Mouse (Mus musculus) C2C12 (cell line): ENCODE results near the gene Nebl. TPM values are rescaled to one million over a fixed set of nuclear protein-coding genes. Genes with fewer than 3 reads are reported as not detected.

Source experiments
- H3K27me3 ChIP-seq: one replicate; pipeline ENCODE4 v1.6.1; 2011; ENCODE audit not compliant: control insufficient read depth, insufficient read depth, insufficient read length
- H3K36me3 ChIP-seq: one replicate; pipeline ENCODE4 v1.6.1; 2011; ENCODE audit not compliant: control insufficient read depth, insufficient read depth
- H3K4me3 ChIP-seq: one replicate; pipeline ENCODE4 v1.5.1; 2011; ENCODE audit warnings: mild to moderate bottlenecking, control low read depth; ENCODE audit not compliant: poor library complexity, insufficient read depth, severe bottlenecking
- H3K79me2 ChIP-seq: one replicate; pipeline ENCODE4 v1.6.1; 2011; ENCODE audit not compliant: control insufficient read depth, insufficient read depth
- H3K79me3 ChIP-seq: one replicate; pipeline ENCODE4 v1.6.1; 2011; ENCODE audit warnings: low read depth, control low read depth
- H3ac ChIP-seq: one replicate; pipeline ENCODE3; 2011; ENCODE audit warnings: low read depth; ENCODE audit not compliant: control insufficient read depth, insufficient read length
- CEBPB ChIP-seq: IDR thresholded peaks from one replicate; pipeline ENCODE4 v1.6.1; 2011; ENCODE audit warnings: low read depth, mild to moderate bottlenecking, control low read depth, moderate library complexity
- CTCF ChIP-seq: IDR thresholded peaks from one replicate; pipeline ENCODE4 v1.5.1; 2011; ENCODE audit not compliant: control insufficient read depth, insufficient read depth, insufficient read length
- FOSL1 ChIP-seq: IDR thresholded peaks from one replicate; pipeline ENCODE4 v1.8.0; 2011; ENCODE audit warnings: mild to moderate bottlenecking, low read length; ENCODE audit not compliant: poor library complexity, insufficient read depth, severe bottlenecking
- MAX ChIP-seq: IDR thresholded peaks from one replicate; pipeline ENCODE4 v1.6.1; 2011; ENCODE audit warnings: mild to moderate bottlenecking, control low read depth
- MYOD1 ChIP-seq: IDR thresholded peaks from one replicate; pipeline ENCODE4 v1.6.1; 2011; ENCODE audit warnings: low read depth; ENCODE audit not compliant: control insufficient read depth, insufficient read length
- MYOG ChIP-seq: IDR thresholded peaks from one replicate; pipeline ENCODE4 v1.6.1; 2011; ENCODE audit not compliant: control insufficient read depth, insufficient read length; ENCODE audit errors: extremely low read depth
- USF1 ChIP-seq: IDR thresholded peaks from one replicate; pipeline ENCODE4 v1.6.1; 2011; ENCODE audit warnings: low read depth, mild to moderate bottlenecking, control low read depth, moderate library complexity
- polyA plus RNA-seq: library from polyadenylated mRNA; unstranded; fragments of >200 nt; fragmentation: generic; extraction: Trizol; gene quantifications from one replicate; pipeline ENCODE4 v1.2.1, GENCODE M21; 2012; ENCODE audit warnings: missing spikeins

The Nebl gene
- polyA plus RNA-seq, 1 experiment = 0.50 TPM

DNA sequence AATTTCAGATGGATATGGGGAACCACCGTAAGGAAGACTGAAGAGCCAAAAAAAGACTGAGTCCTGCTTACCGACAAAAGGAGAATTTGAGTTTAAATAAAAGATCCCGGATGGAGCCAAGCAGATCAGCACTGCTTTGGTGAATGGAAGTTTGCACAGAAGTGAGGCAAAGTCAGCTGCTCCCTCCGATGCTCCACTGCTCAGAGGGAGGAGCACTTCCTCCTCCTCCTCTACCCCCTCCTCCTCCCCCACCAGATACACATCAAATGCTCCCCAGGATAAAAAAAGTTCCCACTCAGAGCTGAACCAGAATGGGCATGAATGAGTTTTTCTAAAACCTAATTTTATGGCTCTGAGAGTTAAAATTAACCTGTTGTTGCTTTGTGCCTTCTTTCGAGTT is 73.1 kb downstream of the Nebl start:
- Histone ChIP-seq H3K79me2 (no peaks in the 10 kb centered on the region), H3K27me3 (peaks cover 4% of the 10 kb centered on the region), H3K4me3 (no peak overlapping the region), H3K36me3 (no peaks in the 10 kb centered on the region), H3ac (no peak overlapping the region), H3K79me3 (no peaks in the 10 kb centered on the region)
- TF ChIP-seq MAX (no peak), USF1 (no peak), MYOD1 (no peak)

DNA sequence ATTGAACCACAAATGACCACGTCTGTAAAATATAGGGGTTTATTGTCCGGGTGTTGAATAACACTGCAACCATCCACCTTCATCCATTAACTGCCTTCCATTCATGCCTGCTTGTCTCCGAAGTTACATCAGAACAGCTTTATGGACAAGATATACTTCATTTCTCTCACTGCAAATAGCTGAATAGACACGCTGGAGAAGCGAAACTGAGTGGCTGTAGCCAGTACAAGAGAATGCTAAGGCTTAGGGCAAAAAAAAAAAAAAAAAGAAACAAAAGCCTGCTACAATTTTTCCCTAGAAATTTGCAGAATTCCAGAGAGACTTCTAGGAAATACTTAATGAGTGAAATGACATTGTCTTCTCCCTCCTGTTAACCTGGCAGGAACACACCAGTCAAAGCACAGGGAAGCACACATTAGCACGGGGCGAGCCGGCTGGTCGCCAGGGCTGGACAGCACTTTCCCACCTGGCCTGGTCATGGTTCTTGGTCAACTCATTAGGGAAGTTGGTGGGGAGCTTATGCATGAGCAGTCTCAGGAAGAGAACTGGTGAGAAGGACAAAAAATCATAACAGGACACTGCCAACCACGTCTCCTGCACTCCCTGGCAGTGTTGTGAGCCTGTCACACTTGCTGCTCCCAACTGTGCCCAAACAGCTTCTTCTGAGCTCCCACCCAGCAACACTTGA is 81.0 kb downstream of the Nebl start:
- no peaks in the 10 kb centered on the region for H3K79me3 ChIP-seq
- H3K27me3 ChIP-seq = no peaks in the 10 kb centered on the region
- no peaks in the 10 kb centered on the region for H3K36me3 ChIP-seq
- no peaks in the 10 kb centered on the region for H3K79me2 ChIP-seq
- H3ac ChIP-seq = no peak overlapping the region
- TF ChIP-seq MYOG = no peak
- no peak for TF ChIP-seq CEBPB
- TF ChIP-seq CTCF = no peak
- TF ChIP-seq MAX = no peak
- TF ChIP-seq FOSL1 = no peak
- TF ChIP-seq MYOD1 = no peak
- no peak for TF ChIP-seq USF1
- no peak overlapping the region for H3K4me3 ChIP-seq

DNA sequence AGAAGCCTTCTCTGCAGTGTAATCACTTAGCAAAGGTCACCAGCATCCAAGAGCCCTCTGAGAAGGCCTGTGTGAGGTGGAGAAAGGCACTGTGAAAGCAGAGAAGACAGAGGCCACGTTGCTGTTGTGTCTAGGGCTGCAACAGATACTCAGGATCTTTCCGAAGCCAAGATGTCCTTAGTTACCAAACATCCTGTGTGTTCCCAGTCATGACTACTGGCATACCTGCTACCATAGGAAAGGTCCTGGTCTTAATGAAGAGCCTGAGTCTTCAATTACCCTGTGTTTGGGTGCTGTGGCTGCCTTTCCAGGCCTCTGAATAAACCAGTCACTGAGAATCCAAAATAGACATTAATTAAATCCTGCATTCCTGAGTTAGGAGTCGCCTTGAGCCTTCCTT is 81.5 kb downstream of the Nebl start:
- Histone ChIP-seq H3K79me2 (no peaks in the 10 kb centered on the region), H3K27me3 (no peaks in the 10 kb centered on the region), H3ac (no peak overlapping the region), H3K4me3 (no peak overlapping the region), H3K79me3 (no peaks in the 10 kb centered on the region), H3K36me3 (no peaks in the 10 kb centered on the region)
- TF ChIP-seq CEBPB (no peak), MAX (no peak), FOSL1 (no peak), MYOG (no peak), MYOD1 (no peak), USF1 (no peak)

- TF ChIP-seq CTCF = peak; percentile 79
- no peak for TF ChIP-seq CEBPB
- Histone ChIP-seq H3K36me3 (no peaks in the 10 kb centered on the region), H3ac (no peak overlapping the region), H3K79me3 (no peaks in the 10 kb centered on the region), H3K27me3 (no peaks in the 10 kb centered on the region), H3K4me3 (no peak overlapping the region), H3K79me2 (no peaks in the 10 kb centered on the region)
Measured at GRCm38 (mm10) chr2:17644282-17645262, 86.7 kb downstream of the Nebl start.

- TF ChIP-seq CTCF (no peak), FOSL1 (no peak), MYOD1 (no peak), CEBPB (no peak), MYOG (no peak), MAX (no peak), USF1 (no peak)
- Histone ChIP-seq H3ac (no peak overlapping the region), H3K36me3 (no peaks in the 10 kb centered on the region), H3K79me2 (no peaks in the 10 kb centered on the region), H3K4me3 (no peak overlapping the region), H3K27me3 (no peaks in the 10 kb centered on the region), H3K79me3 (no peaks in the 10 kb centered on the region)
Measured at GRCm38 (mm10) chr2:17643869-17644268, 87.4 kb downstream of the Nebl start.

DNA sequence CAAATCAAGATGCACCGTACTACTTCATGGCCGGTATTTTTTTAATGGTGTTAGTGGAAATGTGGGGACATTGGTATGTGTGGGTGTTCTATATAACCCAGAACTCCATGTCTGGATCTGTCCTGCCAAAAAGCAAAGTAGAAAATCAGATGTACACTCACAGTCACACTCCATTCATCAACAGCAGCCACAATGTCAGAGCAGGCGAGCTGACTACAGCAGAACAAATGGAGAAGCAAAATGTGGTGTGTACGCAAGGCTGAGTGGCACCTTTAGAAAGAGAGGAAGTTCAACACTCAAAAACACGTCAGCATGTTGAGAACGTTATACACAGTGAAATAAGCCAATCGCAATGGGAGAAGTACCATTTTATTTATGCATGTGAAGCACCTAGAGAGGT is 88.5 kb downstream of the Nebl start:
- Histone ChIP-seq H3K36me3 (no peaks in the 10 kb centered on the region), H3K27me3 (no peaks in the 10 kb centered on the region), H3K4me3 (no peak overlapping the region), H3K79me2 (no peaks in the 10 kb centered on the region), H3ac (no peak overlapping the region), H3K79me3 (no peaks in the 10 kb centered on the region)
- no peak for TF ChIP-seq USF1
